Mouse (Mus musculus) myocyte (in vitro differentiated cells): ENCODE results near the gene Amacr.

Source experiments
- CEBPB ChIP-seq: IDR thresholded peaks from 2 replicates; pipeline ENCODE4 v1.6.1; 2011; ENCODE audit warnings: mild to moderate bottlenecking, moderate library complexity; ENCODE audit not compliant: poor library complexity, insufficient read depth, severe bottlenecking
- MAX ChIP-seq: IDR thresholded peaks from one replicate; pipeline ENCODE4 v1.6.1; 2011; ENCODE audit warnings: low read depth, mild to moderate bottlenecking, control low read depth
- MYOG ChIP-seq, 3 experiments: IDR thresholded peaks; one replicate each; pipeline ENCODE4 v1.6.1; 2011; ENCODE audit warnings: control low read depth in 2 of 3, low read depth in 2 of 3, mild to moderate bottlenecking in 2 of 3; ENCODE audit not compliant: insufficient read length in 2 of 3, control insufficient read depth in 1 of 3, insufficient read depth in 1 of 3
- POLR2A ChIP-seq: IDR thresholded peaks from one replicate; pipeline ENCODE4 v1.6.1; 2011; ENCODE audit warnings: low read depth, mild to moderate bottlenecking, control low read depth, moderate library complexity; ENCODE audit not compliant: insufficient read length
- POLR2AphosphoS2 ChIP-seq: IDR thresholded peaks from one replicate; pipeline ENCODE4 v1.6.1; 2011; ENCODE audit warnings: low read depth, control low read depth; ENCODE audit not compliant: insufficient read length
- TCF12 ChIP-seq: IDR thresholded peaks from one replicate; pipeline ENCODE4 v1.6.1; 2011; ENCODE audit warnings: mild to moderate bottlenecking, control low read depth; ENCODE audit not compliant: poor library complexity, insufficient read depth, severe bottlenecking
- USF1 ChIP-seq: IDR thresholded peaks from one replicate; pipeline ENCODE4 v1.6.1; 2011; ENCODE audit warnings: low read depth, mild to moderate bottlenecking, control low read depth, moderate library complexity

DNA sequence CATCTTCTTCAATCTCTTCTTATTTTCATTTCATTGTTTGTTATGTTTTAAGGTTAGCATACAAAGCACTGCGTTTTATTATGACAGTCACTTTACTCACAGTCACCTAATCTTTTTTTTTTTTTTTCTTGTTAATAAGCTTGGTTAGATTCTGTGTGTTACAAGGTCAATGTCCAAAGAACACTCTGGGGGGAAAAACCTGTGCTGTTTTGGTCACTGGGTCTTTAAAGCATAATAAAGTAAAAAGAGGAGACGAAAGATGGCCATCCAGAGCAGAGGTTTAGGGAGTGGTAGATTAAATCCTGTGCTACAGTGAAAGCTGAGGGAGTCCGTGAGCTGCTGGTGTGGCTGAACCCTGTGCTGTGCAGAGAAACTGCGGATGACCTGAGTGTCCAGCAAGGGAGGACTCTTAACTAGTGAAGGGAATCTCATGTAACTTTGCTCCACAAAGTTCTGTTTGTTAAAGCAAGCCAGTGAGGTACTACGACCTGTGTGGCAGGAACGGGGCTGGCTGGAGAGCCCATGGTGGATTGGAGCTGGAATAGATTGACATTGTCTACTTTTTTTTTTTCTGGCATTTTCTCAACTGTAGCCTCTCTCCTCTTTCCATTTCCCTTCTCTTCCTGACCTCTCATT lies 27.1 kb upstream of the Amacr start:
- no peak for TF ChIP-seq POLR2A
- TF ChIP-seq POLR2AphosphoS2 = no peak
- no peak for TF ChIP-seq CEBPB
- TF ChIP-seq MYOG (IDR thresholded peaks at IDR 0.05; ENCODE audit: control insufficient read depth in 1 of 3, insufficient read depth in 1 of 3, insufficient read length in 2 of 3, low read depth in 2 of 3) = no peak
- no peak for TF ChIP-seq TCF12
- TF ChIP-seq MAX = no peak
- no peak for TF ChIP-seq USF1
